In the genomic region with DNA sequence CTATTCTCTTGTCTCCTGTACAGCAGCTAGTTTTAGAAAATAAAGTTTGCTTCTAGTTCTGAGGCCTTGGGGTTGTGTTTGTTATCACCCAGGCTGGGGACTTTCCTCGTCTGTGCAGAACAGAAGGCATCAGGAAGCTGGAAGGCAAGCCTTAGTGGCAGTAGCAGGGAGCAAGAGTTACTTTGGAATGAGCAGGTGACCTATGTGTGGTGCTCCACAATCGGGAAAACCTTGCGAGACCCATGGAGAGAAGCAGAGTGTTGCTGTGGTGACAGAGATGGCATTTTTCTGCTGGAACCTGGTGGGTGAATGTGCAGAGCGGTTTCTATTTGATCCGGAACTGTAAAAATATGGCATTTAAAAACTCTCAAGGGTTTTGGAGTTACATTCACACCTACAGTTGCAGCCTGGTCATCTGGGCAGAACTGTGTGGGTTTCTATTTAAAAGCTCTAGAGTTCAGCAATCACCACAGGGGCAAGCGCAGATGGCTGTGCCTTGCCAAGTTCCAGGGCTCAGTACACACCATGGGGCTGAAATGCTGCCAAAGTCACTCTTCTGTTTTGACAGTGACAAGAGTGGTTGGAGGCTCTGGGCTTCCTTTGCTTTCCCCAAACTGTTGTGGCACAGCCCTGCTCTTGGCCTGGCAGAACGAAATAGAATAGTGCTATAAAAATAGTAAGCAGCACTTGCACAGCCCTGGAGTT, we compare ENCODE assay signal across 11 mouse cellular contexts.
DNase-seq lines count a peak whose midpoint lies in the region; ATAC-seq lines count a peak whose summit lies in the region.
"Had no signal": no experiment of that assay in that cellular context is flagged by ENCODE, and none has a peak within 500 bp of the region (broad histone marks: within the 10 kb centered on the region; RNA-seq: fewer than 3 reads in every experiment).

No protein-coding gene starts in this region.

- no peaks in the 10 kb centered on the region for H3K9me3 ChIP-seq in forebrain, embryonic 16.5 days (ENCODE audit: control insufficient read depth, low read length)
- no peaks in the 10 kb centered on the region for H3K9me3 ChIP-seq in forebrain, embryonic 11.5 days (ENCODE audit: control insufficient read depth, low read length)
- H3K9me3 ChIP-seq: embryonic facial prominence, embryonic 15.5 days; megakaryocyte, embryonic 14.5 days had no signal

- no peaks in the 10 kb centered on the region for H3K36me3 ChIP-seq in forebrain, embryonic 16.5 days (ENCODE audit: control insufficient read depth, insufficient read depth)
- H3K36me3 ChIP-seq in forebrain, embryonic 11.5 days (ENCODE audit: control insufficient read depth, insufficient read depth, low read length): no peaks in the 10 kb centered on the region
- H3K36me3 ChIP-seq: embryonic facial prominence, embryonic 15.5 days had no signal

- H3K4me3 ChIP-seq in forebrain, embryonic 16.5 days (replicated peaks; ENCODE audit: low read length): no peak overlapping the region
- H3K4me3 ChIP-seq in forebrain, embryonic 11.5 days (ENCODE audit: low read depth, low read length): no peak overlapping the region
- H3K4me3 ChIP-seq: embryonic facial prominence, embryonic 15.5 days; megakaryocyte, embryonic 14.5 days had no signal

- 62% methylated on average over 7 of the region's 7 CpGs for WGBS in forebrain, embryonic 16.5 days
- WGBS in forebrain, embryonic 11.5 days: 85% methylated on average over 7 of the region's 7 CpGs

- no peak overlapping the region for H3K27ac ChIP-seq in forebrain, embryonic 16.5 days (ENCODE audit: low read length)
- H3K27ac ChIP-seq in forebrain, embryonic 11.5 days (ENCODE audit: low read depth, low read length): no peak overlapping the region
- H3K27ac ChIP-seq: embryonic facial prominence, embryonic 15.5 days had no signal

- no peak for DNase-seq in forebrain, embryonic 11.5 days (ENCODE audit: low spot score)
- DNase-seq in adipocyte (ENCODE audit: low spot score): peak; percentile 4
- peak; percentile 6 to 11 for DNase-seq in frontal cortex, postnatal 14 days (ENCODE audit: low spot score in 2 of 2)
- DNase-seq in layer of hippocampus, adult 9-10 months (ENCODE audit: low spot score): peak; percentile 3
- no peak for DNase-seq in embryo, embryonic 9.5 days (ENCODE audit: extremely low spot score)
- no peak for DNase-seq in gastrocnemius, postnatal 10 days
- DNase-seq: kidney, postnatal 25 days had no signal

- peaks cover 8% of the 10 kb centered on the region for H3K4me1 ChIP-seq in forebrain, embryonic 16.5 days (replicated peaks; ENCODE audit: control insufficient read depth, insufficient read depth, low read length)
- no peaks in the 10 kb centered on the region for H3K4me1 ChIP-seq in forebrain, embryonic 11.5 days (replicated peaks; ENCODE audit: control insufficient read depth, insufficient read depth, low read length)
- H3K4me1 ChIP-seq: embryonic facial prominence, embryonic 15.5 days; megakaryocyte, embryonic 14.5 days had no signal

- no peaks in the 10 kb centered on the region for H3K27me3 ChIP-seq in forebrain, embryonic 16.5 days (replicated peaks; ENCODE audit: control insufficient read depth, insufficient read depth, low read length)
- no peaks in the 10 kb centered on the region for H3K27me3 ChIP-seq in forebrain, embryonic 11.5 days (ENCODE audit: control insufficient read depth, insufficient read depth, low read length)
- H3K27me3 ChIP-seq: embryonic facial prominence, embryonic 15.5 days had no signal

- no peak overlapping the region for H3K4me2 ChIP-seq in forebrain, embryonic 16.5 days (ENCODE audit: low read length)
- no peak overlapping the region for H3K4me2 ChIP-seq in forebrain, embryonic 11.5 days (ENCODE audit: low read depth, low read length, severe bottlenecking)
- H3K4me2 ChIP-seq: embryonic facial prominence, embryonic 15.5 days had no signal

- peak; percentile 63 for ATAC-seq in forebrain, embryonic 16.5 days
- ATAC-seq in forebrain, embryonic 11.5 days (replicated peaks; ENCODE audit: low FRiP score): no peak
- no peak for ATAC-seq in inflammation-experienced regulatory T-cells, adult 6 months

- H3K9ac ChIP-seq in forebrain, embryonic 16.5 days (replicated peaks; ENCODE audit: low read depth, low read length): no peak overlapping the region
- no peak overlapping the region for H3K9ac ChIP-seq in forebrain, embryonic 11.5 days (ENCODE audit: low read length)
- H3K9ac ChIP-seq: embryonic facial prominence, embryonic 15.5 days had no signal

Comparison
In these comparisons a context has a peak if more than half of its experiments do, and no peak if none do; other contexts are left out.
1. DNase-seq: peak in adipocyte (single experiment), frontal cortex, postnatal 14 days (2 of 2) and layer of hippocampus, adult 9-10 months (single experiment); none in forebrain, embryonic 11.5 days (single experiment), embryo, embryonic 9.5 days (single experiment) and gastrocnemius, postnatal 10 days (single experiment).